Mouse (Mus musculus) midbrain, embryonic 15.5 days (tissue): ENCODE results near the gene Golgb1. TPM values are rescaled to one million over a fixed set of nuclear protein-coding genes. Genes with fewer than 3 reads are reported as not detected.
"Not testable (repeated sequence)": the region's sequence is repeated elsewhere in the genome, so short reads cannot be mapped to it uniquely, and the experiment has no call there.

Experiments
- ATAC-seq: fragments of 200-750 bp; cut with Nextera tagmentation; replicated peaks from 2 replicates; pipeline ENCODE4 v1.8.0; 2017; ENCODE audit warnings: moderate TSS enrichment
- H3K27ac ChIP-seq: fragments of 300-500 bp; sonication (generic); 2 replicates; pipeline ENCODE4 v1.5.1; 2015; ENCODE audit warnings: mild to moderate bottlenecking, inconsistent platforms
- H3K27me3 ChIP-seq: fragments of 300-500 bp; sonication (generic); replicated peaks from 2 replicates; pipeline ENCODE4 v1.6.1; 2015; ENCODE audit warnings: inconsistent platforms
- H3K36me3 ChIP-seq: fragments of 300-500 bp; sonication (generic); replicated peaks from 2 replicates; pipeline ENCODE4 v1.6.1; 2015; ENCODE audit warnings: inconsistent platforms
- H3K4me1 ChIP-seq: fragments of 300-500 bp; sonication (generic); 2 replicates; pipeline ENCODE4 v1.6.1; 2015; ENCODE audit warnings: inconsistent platforms
- H3K4me2 ChIP-seq: fragments of 300-500 bp; sonication (generic); 2 replicates; pipeline ENCODE4 v1.6.1; 2015; ENCODE audit warnings: inconsistent platforms, mild to moderate bottlenecking, moderate library complexity
- H3K4me3 ChIP-seq: fragments of 300-500 bp; sonication (generic); 2 replicates; pipeline ENCODE4 v1.5.1; 2015; ENCODE audit warnings: mild to moderate bottlenecking, inconsistent platforms
- H3K9ac ChIP-seq: fragments of 300-500 bp; sonication (generic); 2 replicates; pipeline ENCODE4 v1.6.1; 2015; ENCODE audit warnings: mild to moderate bottlenecking, inconsistent platforms
- H3K9me3 ChIP-seq: fragments of 300-500 bp; sonication (generic); 2 replicates; pipeline ENCODE4 v1.6.1; 2016; ENCODE audit warnings: inconsistent platforms
- WGBS: fragments of 180-500 bp; shearing (Covaris S2); methylation state at CpG from one replicate; pipeline ENCODE4 v1.1.7; 2015; ENCODE audit warnings: mixed read lengths; 5-methylcytosine and 5-hydroxymethylcytosine counted together
- polyA plus RNA-seq: library from polyadenylated mRNA; unstranded; fragments of >200 nt; fragmentation: Nextera tagmentation; extraction: Ambion mirVana; gene quantifications from 2 replicates; pipeline ENCODE4 v1.2.1, GENCODE M21; 2015

Gene Golgb1
- 79.4 and 84.8 TPM in 2 replicates for polyA plus RNA-seq

- Histone ChIP-seq H3K27me3 (no peaks in the 10 kb centered on the region), H3K4me1 (peaks cover 26% of the 10 kb centered on the region), H3K36me3 (peaks cover 12% of the 10 kb centered on the region), H3K4me2 (peak within 1 kb of the TSS; percentile 76), H3K9ac (peak within 1 kb of the TSS; percentile 76), H3K4me3 (peak within 1 kb of the TSS; percentile 86), H3K9me3 (no peaks in the 10 kb centered on the region), H3K27ac (peak within 1 kb of the TSS; percentile 82)
- WGBS: under 1% methylated on average over 43 of the region's 43 CpGs
- ATAC-seq: peak; percentile 100
Observed at GRCm38 (mm10) chr16:36874583-36875275, at the start of gene Golgb1, which contains the start of gene Eaf2. TSS of gene Golgb1 (plus strand) at chr16:36875140. TSS of gene Eaf2 (minus strand) at chr16:36875003.

- peak overlapping the region; percentile 91 for H3K4me2 ChIP-seq
- no peaks in the 10 kb centered on the region for H3K36me3 ChIP-seq
- peak overlapping the region; percentile 62 for H3K4me3 ChIP-seq
- no peak overlapping the region for H3K27ac ChIP-seq
- peak overlapping the region; percentile 29; the same call in 1 of the 2 replicates for H3K9ac ChIP-seq
- WGBS: 3% methylated on average over 11 of the region's 11 CpGs
- peaks cover 4% of the 10 kb centered on the region; the same call in 1 of the 2 replicates for H3K27me3 ChIP-seq
- peaks cover 17% of the 10 kb centered on the region for H3K4me1 ChIP-seq
- H3K9me3 ChIP-seq: no peaks in the 10 kb centered on the region
- no peak for ATAC-seq
Observed at GRCm38 (mm10) chr16:36827611-36828053, 47.3 kb upstream of the Golgb1 start.

GRCm38 (mm10) chr16:36828054-36828786, 46.7 kb upstream of the Golgb1 start, which contains the start of gene Iqcb1:
TSS of gene Iqcb1 (plus strand) at chr16:36828385.
- peak within 1 kb of the TSS; percentile 74 for H3K9ac ChIP-seq
- WGBS: under 1% methylated on average over 64 of the region's 64 CpGs

GRCm38 (mm10) chr16:36828820-36829219, 46.1 kb upstream of the Golgb1 start:
- peaks cover 4% of the 10 kb centered on the region; the same call in 1 of the 2 replicates for H3K27me3 ChIP-seq
- WGBS: 3% methylated on average over 11 of the region's 11 CpGs
- no peaks in the 10 kb centered on the region for H3K36me3 ChIP-seq
- H3K4me3 ChIP-seq: peak overlapping the region; percentile 62
- peak overlapping the region; percentile 67 for H3K27ac ChIP-seq
- peak overlapping the region; percentile 74 for H3K9ac ChIP-seq
- peaks cover 17% of the 10 kb centered on the region for H3K4me1 ChIP-seq
- peak overlapping the region; percentile 91 for H3K4me2 ChIP-seq
- ATAC-seq: peak; percentile 57
- no peaks in the 10 kb centered on the region for H3K9me3 ChIP-seq

More at GRCm38 (mm10) chr16:36828054-36828786, 46.7 kb upstream of the Golgb1 start, which contains the start of gene Iqcb1:
- Histone ChIP-seq H3K4me1 (peaks cover 17% of the 10 kb centered on the region), H3K27ac (peak within 1 kb of the TSS; percentile 67), H3K4me2 (peak within 1 kb of the TSS; percentile 91), H3K9me3 (no peaks in the 10 kb centered on the region), H3K4me3 (peak within 1 kb of the TSS; percentile 62), H3K27me3 (peaks cover 4% of the 10 kb centered on the region; the same call in 1 of the 2 replicates), H3K36me3 (no peaks in the 10 kb centered on the region)
- ATAC-seq: peak; percentile 99

- not testable (repeated sequence) for H3K4me1 ChIP-seq, ATAC-seq, H3K27ac ChIP-seq, H3K9me3 ChIP-seq, H3K9ac ChIP-seq, H3K4me2 ChIP-seq, H3K4me3 ChIP-seq, H3K27me3 ChIP-seq
- H3K36me3 ChIP-seq: peaks cover 19% of the 10 kb centered on the region
- whole genome bisulfite sequencing: 100% methylated on average over 1 of the region's 1 CpGs
Observed at GRCm38 (mm10) chr16:36846894-36847293, 28.0 kb upstream of the Golgb1 start.

GRCm38 (mm10) chr16:36851202-36851601, 23.7 kb upstream of the Golgb1 start:
- ATAC-seq: no peak
- Histone ChIP-seq H3K27ac (no peak overlapping the region), H3K4me1 (no peaks in the 10 kb centered on the region), H3K4me3 (no peak overlapping the region), H3K9me3 (no peaks in the 10 kb centered on the region), H3K27me3 (no peaks in the 10 kb centered on the region), H3K9ac (no peak overlapping the region), H3K36me3 (peaks cover 14% of the 10 kb centered on the region), H3K4me2 (no peak overlapping the region)
- 93% methylated on average over 3 of the region's 3 CpGs for WGBS

GRCm38 (mm10) chr16:36863585-36863984, 11.4 kb upstream of the Golgb1 start:
- Histone ChIP-seq H3K36me3 (peaks cover 37% of the 10 kb centered on the region; the same call in 1 of the 2 replicates), H3K9me3 (no peaks in the 10 kb centered on the region), H3K4me3 (no peak overlapping the region), H3K27ac (no peak overlapping the region), H3K9ac (no peak overlapping the region), H3K4me2 (no peak overlapping the region), H3K4me1 (no peaks in the 10 kb centered on the region), H3K27me3 (no peaks in the 10 kb centered on the region)
- 93% methylated on average over 3 of the region's 3 CpGs for WGBS
- ATAC-seq: no peak

GRCm38 (mm10) chr16:36869442-36869841, 5.5 kb upstream of the Golgb1 start:
- no peak overlapping the region for H3K27ac ChIP-seq
- H3K36me3 ChIP-seq: peaks cover 37% of the 10 kb centered on the region

GRCm38 (mm10) chr16:36875276-36875851, 424 bp downstream of the Golgb1 start:
- Histone ChIP-seq H3K4me3 (peak overlapping the region; percentile 86), H3K9me3 (no peaks in the 10 kb centered on the region), H3K4me2 (peak overlapping the region; percentile 76), H3K9ac (peak overlapping the region; percentile 76), H3K36me3 (peaks cover 11% of the 10 kb centered on the region; the same call in 1 of the 2 replicates), H3K4me1 (peaks cover 28% of the 10 kb centered on the region), H3K27me3 (no peaks in the 10 kb centered on the region), H3K27ac (peak overlapping the region; percentile 82)
- WGBS: under 1% methylated on average over 48 of the region's 48 CpGs
- peak; percentile 79 for ATAC-seq

More at GRCm38 (mm10) chr16:36869442-36869841, 5.5 kb upstream of the Golgb1 start:
- Histone ChIP-seq H3K27me3 (no peaks in the 10 kb centered on the region), H3K4me2 (no peak overlapping the region), H3K9me3 (no peaks in the 10 kb centered on the region), H3K4me3 (no peak overlapping the region), H3K4me1 (peaks cover 8% of the 10 kb centered on the region), H3K9ac (no peak overlapping the region)
- ATAC-seq: no peak
- WGBS: 98% methylated on average over 2 of the region's 2 CpGs

GRCm38 (mm10) chr16:36877316-36877715, 2.4 kb downstream of the Golgb1 start:
- ATAC-seq: no peak
- H3K4me1 ChIP-seq: peaks cover 28% of the 10 kb centered on the region
- H3K4me3 ChIP-seq: no peak overlapping the region
- H3K36me3 ChIP-seq: peaks cover under 1% of the 10 kb centered on the region; the same call in 1 of the 2 replicates
- H3K27me3 ChIP-seq: no peaks in the 10 kb centered on the region
- no peaks in the 10 kb centered on the region for H3K9me3 ChIP-seq
- 79% methylated on average over 5 of the region's 5 CpGs for WGBS
- no peak overlapping the region for H3K4me2 ChIP-seq
- no peak overlapping the region for H3K9ac ChIP-seq
- H3K27ac ChIP-seq: no peak overlapping the region

GRCm38 (mm10) chr16:36882737-36883343, 7.9 kb downstream of the Golgb1 start:
- H3K4me1 ChIP-seq: peaks cover 11% of the 10 kb centered on the region; the same call in 1 of the 2 replicates
- no peak overlapping the region for H3K4me3 ChIP-seq
- H3K9ac ChIP-seq: no peak overlapping the region
- peaks cover 8% of the 10 kb centered on the region for H3K36me3 ChIP-seq
- H3K9me3 ChIP-seq: no peaks in the 10 kb centered on the region
- H3K27ac ChIP-seq: no peak overlapping the region
- no peaks in the 10 kb centered on the region for H3K27me3 ChIP-seq
- no peak overlapping the region for H3K4me2 ChIP-seq
- 24% methylated on average over 5 of the region's 5 CpGs for WGBS
- no peak for ATAC-seq
